Mouse (Mus musculus): ENCODE results near the gene Pspc1. TPM values are rescaled to one million over a fixed set of nuclear protein-coding genes. Genes with fewer than 3 reads are reported as not detected.
"Not testable (repeated sequence)": the region's sequence is repeated elsewhere in the genome, so short reads cannot be mapped to it uniquely, and the experiment has no call there.

Gene Pspc1
- polyA plus RNA-seq, 1 experiment from 2014 or later, result 40.6 TPM

GRCm38 (mm10) chr14:56777360-56778136 is 568 bp downstream of the Pspc1 start:
- Histone ChIP-seq H3K9ac (peak overlapping the region; percentile 96), H3K36me3 (no peaks in the 10 kb centered on the region), H3K9me3 (no peaks in the 10 kb centered on the region), H3K27ac (peak overlapping the region; percentile 96), H3K4me3 (peak overlapping the region; percentile 78), H3K4me1 (replicated peaks) (peaks cover 38% of the 10 kb centered on the region), H3K27me3 (no peaks in the 10 kb centered on the region), H3K4me2 (peak overlapping the region; percentile 82)
- under 1% methylated on average over 71 of the region's 71 CpGs for WGBS
- ATAC-seq (ENCODE audit: low FRiP score), result peak; percentile 40

DNA sequence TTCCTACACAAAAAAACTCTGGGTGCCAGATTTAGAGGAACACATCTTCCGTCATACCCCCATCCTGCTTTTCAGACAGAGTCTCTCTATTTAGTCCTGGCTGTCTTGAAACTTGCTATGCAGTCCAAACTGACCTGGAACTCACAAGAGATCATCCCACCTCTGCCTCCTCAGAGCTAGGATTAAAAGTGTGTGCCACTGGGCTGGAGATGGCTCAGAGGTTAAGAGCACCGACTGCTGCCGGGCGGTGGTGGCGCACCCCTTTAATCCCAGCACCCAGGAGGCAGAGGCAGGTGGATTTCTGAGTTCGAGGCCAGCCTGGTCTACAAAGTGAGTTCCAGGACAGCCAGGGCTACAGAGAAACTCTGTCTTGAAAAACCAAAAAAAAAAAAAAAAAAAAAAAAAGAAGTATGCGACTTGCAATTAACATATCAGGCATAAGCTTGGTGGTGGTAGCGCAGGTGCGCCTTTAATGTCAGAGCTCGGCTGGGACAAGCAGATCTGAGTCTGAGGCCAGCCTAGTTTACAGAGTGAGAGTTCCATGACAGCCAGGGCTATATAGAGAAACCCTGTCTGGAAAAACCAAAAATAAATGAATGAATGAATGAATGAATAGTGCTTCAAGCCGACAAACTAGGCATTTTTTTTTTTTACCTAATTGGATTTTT is 1.4 kb downstream of the Pspc1 start:
- H3K27me3 ChIP-seq, result no peaks in the 10 kb centered on the region

DNA sequence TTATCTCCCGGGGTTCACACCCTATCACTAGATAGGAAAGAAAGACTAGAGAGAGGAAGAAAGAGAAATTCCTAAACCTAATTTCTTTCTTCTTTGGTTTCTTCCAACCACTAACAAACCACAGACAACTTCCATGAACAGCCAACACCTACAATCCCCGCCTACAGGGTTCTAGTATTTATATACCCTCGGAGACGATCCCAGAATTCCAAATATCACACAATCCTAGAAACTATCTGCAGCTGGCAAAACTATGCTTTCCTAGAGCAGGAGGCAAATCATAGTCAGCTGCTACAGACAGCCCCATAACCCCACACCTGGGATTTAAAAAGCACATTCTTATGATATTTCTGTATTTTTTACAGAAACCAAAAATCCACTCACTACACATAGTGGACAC is 2.7 kb downstream of the Pspc1 start:
- Histone ChIP-seq H3K36me3 (peaks cover 15% of the 10 kb centered on the region), H3K4me2 (peak overlapping the region; percentile 82), H3K9ac (no peak overlapping the region), H3K4me1 (replicated peaks) (peaks cover 38% of the 10 kb centered on the region), H3K4me3 (peak overlapping the region; percentile 32), H3K27ac (no peak overlapping the region), H3K9me3 (no peaks in the 10 kb centered on the region), H3K27me3 (no peaks in the 10 kb centered on the region)
- WGBS, result 81% methylated on average over 4 of the region's 4 CpGs
- no peak for ATAC-seq (ENCODE audit: low FRiP score)

More for the DNA sequence above, 1.4 kb downstream of the Pspc1 start:
- peak overlapping the region; percentile 82 for H3K4me2 ChIP-seq
- ATAC-seq (ENCODE audit: low FRiP score), result no peak
- peak overlapping the region; percentile 78 for H3K4me3 ChIP-seq
- peaks cover 6% of the 10 kb centered on the region for H3K36me3 ChIP-seq
- H3K9ac ChIP-seq, result peak overlapping the region; percentile 96
- H3K4me1 ChIP-seq (replicated peaks), result peaks cover 38% of the 10 kb centered on the region
- peak overlapping the region; percentile 96; the same call in 1 of the 2 replicates for H3K27ac ChIP-seq
- WGBS, result 27% methylated on average over 11 of the region's 11 CpGs
- no peaks in the 10 kb centered on the region for H3K9me3 ChIP-seq

DNA sequence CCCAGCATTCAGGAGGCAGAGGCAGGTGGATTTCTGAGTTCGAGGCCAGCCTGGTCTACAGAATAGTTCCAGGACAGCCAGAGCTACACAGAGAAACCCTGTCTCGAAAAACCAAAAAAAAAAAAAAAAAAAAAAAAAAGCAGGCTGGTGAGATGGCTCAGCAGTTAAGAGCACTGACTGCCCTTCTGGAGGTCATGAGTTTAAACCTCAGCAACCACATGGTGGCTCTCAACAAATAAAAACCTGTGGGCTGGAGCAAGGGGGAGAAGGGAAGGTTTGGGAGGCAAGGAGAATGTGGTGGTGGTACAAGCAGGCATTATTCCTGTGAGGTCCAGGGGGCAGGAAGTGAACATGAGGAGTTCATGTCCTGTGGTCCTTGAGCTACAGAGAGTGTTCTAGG is 11.7 kb downstream of the Pspc1 start:
- not testable (repeated sequence) for H3K27me3 ChIP-seq; H3K4me2 ChIP-seq; ATAC-seq (ENCODE audit: low FRiP score); H3K9me3 ChIP-seq; H3K4me3 ChIP-seq; H3K4me1 ChIP-seq (replicated peaks); H3K27ac ChIP-seq; H3K9ac ChIP-seq
- 89% methylated on average over 2 of the region's 2 CpGs for whole genome bisulfite sequencing
- peaks cover 35% of the 10 kb centered on the region for H3K36me3 ChIP-seq

DNA sequence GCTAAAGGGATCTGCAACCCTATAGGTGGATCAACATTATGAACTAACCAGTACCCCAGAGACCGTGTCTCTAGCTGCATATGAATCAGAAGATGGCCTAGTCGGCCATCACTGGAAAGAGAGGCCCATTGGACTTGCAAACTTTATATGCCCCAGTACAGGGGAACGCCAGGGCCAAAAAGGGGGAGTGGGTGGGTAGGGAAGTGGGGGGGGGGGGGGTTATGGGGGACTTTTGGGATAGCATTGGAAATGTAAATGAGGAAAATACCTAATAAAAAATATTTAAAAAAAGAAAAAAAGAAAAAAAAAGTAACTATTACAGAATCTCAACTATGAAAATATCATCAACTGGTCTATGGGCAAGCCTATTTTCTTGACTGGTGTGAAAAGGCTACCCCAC is 13.0 kb downstream of the Pspc1 start:
- 94% methylated on average over 3 of the region's 3 CpGs for WGBS
- not testable (repeated sequence) for H3K27ac ChIP-seq; H3K4me2 ChIP-seq; ATAC-seq (ENCODE audit: low FRiP score); H3K4me1 ChIP-seq (replicated peaks); H3K27me3 ChIP-seq; H3K9me3 ChIP-seq; H3K9ac ChIP-seq; H3K4me3 ChIP-seq
- H3K36me3 ChIP-seq, result peaks cover 41% of the 10 kb centered on the region

GRCm38 (mm10) chr14:56751282-56751681 is 26.8 kb downstream of the Pspc1 start:
- ATAC-seq (ENCODE audit: low FRiP score), result no peak

DNA sequence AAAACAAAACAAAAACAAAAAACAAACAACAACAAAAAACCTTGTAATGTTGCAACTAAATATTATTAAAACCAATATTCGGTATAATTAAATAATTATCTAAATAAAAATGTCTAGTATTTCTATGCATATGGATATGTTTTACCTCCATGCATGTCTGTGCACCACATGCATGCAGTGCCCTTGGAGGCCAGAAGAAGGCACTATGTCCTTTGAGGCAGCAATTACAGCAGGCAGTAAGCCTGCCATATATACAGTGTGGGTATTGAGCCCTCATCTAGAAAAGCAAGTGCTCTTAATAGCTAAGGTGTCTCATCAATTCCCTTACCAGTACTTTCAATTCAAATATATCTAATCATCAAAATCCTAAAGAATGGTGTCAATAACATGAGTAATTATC is 37.9 kb downstream of the Pspc1 start:
- Histone ChIP-seq H3K9me3 (no peaks in the 10 kb centered on the region), H3K27ac (no peak overlapping the region), H3K4me2 (no peak overlapping the region), H3K36me3 (peaks cover 11% of the 10 kb centered on the region), H3K4me1 (replicated peaks) (no peaks in the 10 kb centered on the region), H3K9ac (no peak overlapping the region), H3K4me3 (no peak overlapping the region), H3K27me3 (no peaks in the 10 kb centered on the region)
- no peak for ATAC-seq (ENCODE audit: low FRiP score)
- WGBS, result 100% methylated on average over 1 of the region's 1 CpGs

More at GRCm38 (mm10) chr14:56751282-56751681, 26.8 kb downstream of the Pspc1 start:
- WGBS, result 83% methylated on average over 4 of the region's 4 CpGs
- H3K36me3 ChIP-seq, result peaks cover 30% of the 10 kb centered on the region
- H3K9me3 ChIP-seq, result no peaks in the 10 kb centered on the region
- no peak overlapping the region for H3K4me2 ChIP-seq
- no peaks in the 10 kb centered on the region for H3K27me3 ChIP-seq
- no peak overlapping the region for H3K9ac ChIP-seq
- H3K4me1 ChIP-seq (replicated peaks), result no peaks in the 10 kb centered on the region
- H3K27ac ChIP-seq, result no peak overlapping the region
- H3K4me3 ChIP-seq, result no peak overlapping the region

DNA sequence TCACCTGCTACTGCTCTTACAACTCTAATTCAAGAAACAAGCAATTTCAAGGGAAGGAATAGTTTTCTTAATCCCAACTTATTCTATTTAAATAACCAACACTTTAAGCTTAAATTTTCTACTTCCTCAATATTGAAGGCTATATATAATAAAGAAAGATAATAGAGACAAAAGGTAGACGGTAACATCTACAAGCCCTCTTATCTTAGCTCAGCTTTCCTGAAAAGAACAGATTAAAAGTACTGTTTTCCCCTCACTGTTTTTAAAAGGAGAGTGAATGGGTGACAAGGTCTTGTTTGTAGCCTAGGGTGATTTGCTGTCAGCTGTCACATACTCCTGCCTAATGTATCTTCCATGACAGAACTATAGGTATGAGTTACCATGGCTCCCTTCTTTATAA is 51.6 kb downstream of the Pspc1 start:
- ATAC-seq (ENCODE audit: low FRiP score), result no peak
- Histone ChIP-seq H3K9ac (no peak overlapping the region), H3K36me3 (peaks cover 6% of the 10 kb centered on the region), H3K27ac (no peak overlapping the region), H3K9me3 (no peaks in the 10 kb centered on the region), H3K4me1 (replicated peaks) (no peaks in the 10 kb centered on the region), H3K4me3 (no peak overlapping the region), H3K27me3 (no peaks in the 10 kb centered on the region), H3K4me2 (no peak overlapping the region)
- WGBS, result 92% methylated on average over 1 of the region's 1 CpGs

GRCm38 (mm10) chr14:56705687-56706086 is 72.4 kb downstream of the Pspc1 start:
- ATAC-seq (ENCODE audit: low FRiP score), result no peak
- Histone ChIP-seq H3K27me3 (no peaks in the 10 kb centered on the region), H3K9ac (no peak overlapping the region), H3K27ac (no peak overlapping the region), H3K9me3 (no peaks in the 10 kb centered on the region), H3K4me3 (no peak overlapping the region), H3K36me3 (peaks cover 9% of the 10 kb centered on the region), H3K4me1 (replicated peaks) (no peaks in the 10 kb centered on the region), H3K4me2 (no peak overlapping the region)
- WGBS, result 80% methylated on average over 4 of the region's 4 CpGs

DNA sequence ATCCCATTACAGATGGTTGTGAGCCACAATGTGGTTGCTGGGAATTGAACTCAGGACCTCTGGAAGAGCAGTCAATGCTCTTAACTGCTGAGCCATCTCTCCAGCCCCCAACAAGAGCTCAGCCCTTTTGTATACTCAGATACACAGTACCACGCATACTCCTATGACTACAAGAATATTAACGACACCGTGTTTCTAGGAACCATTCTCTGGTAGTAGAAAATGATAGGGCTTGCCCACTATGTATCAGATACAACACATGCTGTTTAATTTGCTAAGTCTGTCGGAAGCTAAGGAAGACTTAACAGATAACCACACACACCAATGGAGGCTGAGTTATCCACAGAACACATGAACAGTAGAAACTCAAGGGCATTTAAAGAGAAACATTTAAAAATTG is 75.5 kb downstream of the Pspc1 start:
- Histone ChIP-seq H3K36me3 (peaks cover 29% of the 10 kb centered on the region), H3K4me3 (no peak overlapping the region), H3K9ac (no peak overlapping the region), H3K27ac (no peak overlapping the region), H3K9me3 (no peaks in the 10 kb centered on the region), H3K4me1 (replicated peaks) (no peaks in the 10 kb centered on the region), H3K4me2 (no peak overlapping the region), H3K27me3 (no peaks in the 10 kb centered on the region)
- ATAC-seq (ENCODE audit: low FRiP score), result no peak
- WGBS, result 94% methylated on average over 4 of the region's 4 CpGs

DNA sequence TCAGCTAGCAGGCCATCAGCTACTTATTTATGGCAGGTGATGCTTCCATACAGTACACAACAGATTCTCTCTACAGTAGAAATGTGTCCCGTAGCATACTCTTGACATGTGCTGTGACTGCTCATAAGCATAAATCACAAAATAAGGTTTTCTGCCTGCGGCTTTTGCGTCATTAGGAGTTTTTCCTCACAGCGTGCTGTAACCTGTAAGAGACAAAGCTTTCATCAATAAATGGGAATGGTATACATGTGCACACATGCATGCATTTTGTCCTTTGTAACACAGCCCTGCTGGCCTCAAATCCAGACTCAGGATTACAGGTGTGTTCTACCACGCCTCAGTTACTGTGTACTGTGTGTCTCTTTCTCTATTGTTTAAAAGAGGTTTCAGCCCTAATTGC is 80.3 kb downstream of the Pspc1 start:
- no peak overlapping the region for H3K4me2 ChIP-seq
- peaks cover 76% of the 10 kb centered on the region for H3K36me3 ChIP-seq
- WGBS, result 92% methylated on average over 5 of the region's 5 CpGs
- H3K9ac ChIP-seq, result no peak overlapping the region
- H3K27me3 ChIP-seq, result no peaks in the 10 kb centered on the region
- no peak for ATAC-seq (ENCODE audit: low FRiP score)
- H3K9me3 ChIP-seq, result no peaks in the 10 kb centered on the region
- no peaks in the 10 kb centered on the region for H3K4me1 ChIP-seq (replicated peaks)
- H3K4me3 ChIP-seq, result no peak overlapping the region
- H3K27ac ChIP-seq, result no peak overlapping the region

DNA sequence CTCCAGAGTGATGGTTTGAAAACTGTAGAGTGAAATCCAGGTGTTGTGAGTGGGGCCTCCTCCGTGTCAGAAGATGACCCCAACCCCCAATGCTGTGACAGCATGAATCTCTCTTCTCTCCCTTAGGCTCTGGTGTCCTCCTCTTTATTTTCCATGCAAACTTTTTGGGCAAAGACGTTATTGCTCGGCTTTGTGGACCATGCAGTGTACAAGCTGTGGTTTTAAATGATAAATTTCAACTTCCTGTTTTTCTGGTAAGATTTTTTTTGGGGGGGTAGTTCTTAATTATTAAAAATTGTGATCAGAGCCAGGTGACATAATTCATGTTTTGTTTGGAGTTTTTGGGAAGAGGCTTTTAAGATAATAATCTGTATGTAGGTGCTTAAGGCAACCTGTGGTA is 82.6 kb downstream of the Pspc1 start:
- Histone ChIP-seq H3K9me3 (no peaks in the 10 kb centered on the region), H3K27ac (no peak overlapping the region), H3K27me3 (no peaks in the 10 kb centered on the region), H3K36me3 (peaks cover 96% of the 10 kb centered on the region), H3K4me3 (no peak overlapping the region), H3K4me2 (no peak overlapping the region), H3K9ac (no peak overlapping the region), H3K4me1 (replicated peaks) (no peaks in the 10 kb centered on the region)
- WGBS, result 92% methylated on average over 3 of the region's 3 CpGs
- ATAC-seq (ENCODE audit: low FRiP score), result no peak

DNA sequence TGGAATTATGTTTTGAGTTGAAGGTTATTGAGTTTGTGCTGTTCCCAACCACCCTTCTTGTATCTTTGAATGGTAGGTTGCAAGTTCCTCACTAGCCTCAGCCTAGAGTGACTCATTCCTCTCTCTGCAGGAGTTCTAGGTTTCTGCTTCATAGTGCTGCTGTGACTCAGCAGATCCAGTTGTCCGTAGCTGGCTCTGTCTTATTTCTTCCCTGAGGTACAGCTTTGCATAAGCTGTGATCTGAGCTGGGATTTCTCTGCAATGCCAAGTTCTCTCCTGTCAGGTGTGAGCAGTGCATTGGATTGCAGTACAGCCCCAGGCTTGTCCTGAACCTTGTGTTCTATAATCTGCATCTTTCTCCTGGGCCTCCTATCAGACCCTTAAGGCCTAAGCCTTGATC is 88.3 kb downstream of the Pspc1 start:
- 87% methylated on average over 1 of the region's 1 CpGs for WGBS
- H3K9ac ChIP-seq, result no peak overlapping the region
- H3K27me3 ChIP-seq, result no peaks in the 10 kb centered on the region
- H3K36me3 ChIP-seq, result peaks cover 89% of the 10 kb centered on the region
- H3K4me3 ChIP-seq, result no peak overlapping the region
- H3K4me1 ChIP-seq (replicated peaks), result no peaks in the 10 kb centered on the region
- no peaks in the 10 kb centered on the region for H3K9me3 ChIP-seq
- H3K4me2 ChIP-seq, result no peak overlapping the region
- ATAC-seq (ENCODE audit: low FRiP score), result no peak
- H3K27ac ChIP-seq, result no peak overlapping the region

Measured in hindbrain, embryonic 13.5 days (tissue).